Mouse (Mus musculus): Measurements from ENCODE around the gene Akap13.
"Not testable (repeated sequence)": the region's sequence is repeated elsewhere in the genome, so short reads cannot be mapped to it uniquely, and the experiment has no call there.

Gene Akap13

DNA sequence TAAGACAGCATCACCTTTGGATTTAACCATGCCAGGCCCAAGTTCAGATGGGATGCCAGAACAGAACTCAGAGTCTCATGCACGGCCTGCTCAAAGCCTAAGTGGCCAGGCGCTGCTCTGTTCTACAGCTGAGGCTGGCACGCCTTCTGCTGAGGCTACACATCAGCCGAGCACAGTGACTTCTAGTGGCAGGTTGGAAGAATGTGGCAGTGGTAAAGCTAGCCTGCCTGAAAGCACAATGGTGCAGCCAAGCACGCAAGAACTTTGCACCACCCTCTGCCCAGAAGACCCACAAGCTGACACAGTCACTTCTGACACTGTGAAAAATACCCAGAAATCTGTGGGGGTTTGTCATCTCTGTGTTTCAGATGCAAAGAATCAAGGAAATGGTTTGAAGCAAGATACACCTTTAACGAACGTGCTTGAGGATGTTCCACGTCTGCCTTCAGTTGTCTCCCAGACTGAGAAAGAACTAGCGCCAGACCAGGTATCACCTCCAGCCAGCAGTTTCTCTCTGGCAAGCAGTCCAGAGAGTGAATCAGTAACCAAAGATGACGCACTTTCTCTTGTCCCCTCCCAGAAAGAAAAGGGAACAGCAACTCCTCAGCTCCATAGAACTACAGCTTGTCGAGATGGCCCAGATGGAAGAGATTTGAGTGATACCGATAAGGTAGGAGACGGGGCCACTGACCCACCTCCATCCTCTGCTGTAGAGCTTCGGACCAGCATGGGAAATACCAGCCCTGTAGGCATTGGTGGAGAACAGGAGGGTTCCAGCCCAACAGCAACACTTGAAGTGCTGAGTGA, 154.3 kb downstream of the Akap13 start:
- no peak for DNase-seq

DNA sequence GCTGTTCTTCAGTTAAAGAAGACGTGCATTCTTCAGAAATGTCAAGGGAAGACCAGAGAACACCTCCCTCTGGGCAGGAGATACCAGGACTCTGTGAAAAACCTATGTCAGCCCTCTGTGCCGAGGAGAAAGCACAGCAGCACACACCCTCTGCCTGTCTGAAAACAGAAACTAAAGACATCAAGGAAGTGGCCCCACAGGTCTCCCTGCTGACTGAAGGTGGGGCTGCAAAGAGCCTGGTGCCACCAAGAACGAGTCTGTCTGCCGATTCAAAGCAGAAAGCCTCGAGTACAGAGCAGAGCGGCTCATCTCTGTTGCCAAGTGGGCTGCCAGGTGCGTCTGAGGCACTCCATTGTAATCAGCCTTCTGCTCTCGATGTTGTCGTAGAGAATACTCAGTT, 155.1 kb downstream of the Akap13 start:
- no peak for DNase-seq

DNA sequence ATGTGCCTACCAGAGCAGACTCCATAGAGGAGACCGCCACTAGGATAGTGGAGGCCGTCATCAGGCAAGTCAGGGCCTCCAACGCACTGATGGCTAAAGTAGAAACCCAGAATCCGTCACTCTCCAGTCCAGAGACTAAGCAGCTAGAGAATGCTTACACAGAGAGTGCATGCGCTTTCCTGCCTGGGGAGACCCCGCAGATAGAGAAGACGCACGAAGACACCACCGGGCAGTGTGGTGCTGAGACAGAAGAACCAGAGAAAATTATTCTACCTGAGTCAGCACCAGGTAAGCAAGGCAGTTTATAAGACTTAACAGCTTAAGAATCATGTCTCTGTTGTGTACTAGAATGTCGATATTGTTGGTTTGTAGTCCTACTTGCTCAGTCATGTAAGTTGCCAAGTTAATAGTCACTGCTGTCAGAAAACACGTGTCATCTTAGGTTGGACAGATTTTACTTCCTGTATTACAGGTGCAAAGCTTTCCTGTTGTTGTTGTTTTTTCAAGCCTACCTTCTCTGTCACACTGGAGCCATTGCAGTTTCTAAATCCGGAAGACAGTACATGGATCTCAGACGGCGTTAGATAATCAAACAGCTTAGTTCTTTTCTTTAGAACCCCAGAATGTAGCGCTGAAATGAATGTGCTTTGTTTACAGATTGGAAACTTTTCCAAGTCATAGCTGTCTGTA, 156.1 kb downstream of the Akap13 start:
- DNase-seq, result no peak

DNA sequence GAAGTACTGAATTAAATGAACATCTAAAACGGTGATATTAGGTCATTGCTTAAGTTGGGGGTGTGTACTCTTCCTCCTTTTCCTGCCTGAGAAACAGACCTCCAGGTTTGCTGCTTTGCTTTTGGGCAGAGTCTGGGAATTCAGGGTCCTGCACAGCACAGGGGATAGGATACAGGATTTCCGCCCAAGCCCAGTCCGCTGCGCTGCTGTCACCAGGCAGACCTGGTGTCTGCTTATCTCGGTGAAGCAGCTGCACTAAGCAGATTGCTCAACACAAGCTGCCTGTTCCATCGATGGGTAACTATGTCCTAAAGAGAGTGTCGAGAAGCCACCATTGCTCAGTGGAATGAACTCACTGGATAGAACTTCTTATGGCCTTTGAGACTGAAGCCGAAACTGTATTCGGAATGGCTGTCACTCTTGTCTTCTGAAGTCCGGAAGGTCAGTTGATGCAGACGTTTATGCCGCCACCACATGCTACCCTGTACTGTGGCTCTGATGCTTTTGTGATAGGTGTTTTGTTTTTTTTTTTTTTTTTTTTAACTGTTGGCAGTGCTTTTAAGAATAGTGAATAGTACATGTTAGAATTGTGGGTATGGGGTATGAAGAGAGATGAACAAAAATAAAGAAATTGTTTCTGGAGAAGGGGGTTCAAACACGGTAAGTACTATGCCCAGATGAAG, 156.8 kb downstream of the Akap13 start:
- DNase-seq, result no peak

DNA sequence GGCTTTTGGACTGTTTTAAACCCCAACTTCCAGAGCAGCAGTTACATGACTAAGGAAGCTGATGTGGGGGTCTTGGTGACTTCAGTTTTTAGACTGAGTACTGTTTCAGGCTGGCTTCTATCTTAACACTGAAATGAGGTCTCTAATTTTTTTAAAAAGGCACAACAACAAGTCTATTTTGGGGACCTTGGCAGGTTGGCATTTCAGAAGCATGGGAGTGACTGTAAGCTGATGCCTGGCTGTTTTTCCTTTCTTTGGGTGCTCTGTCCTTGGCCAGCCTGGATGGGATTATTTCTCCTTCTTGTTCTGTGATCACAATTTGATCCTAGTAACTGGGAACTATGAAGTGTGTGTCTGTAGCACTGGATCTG, 157.3 kb downstream of the Akap13 start:
- DNase-seq, result no peak

DNA sequence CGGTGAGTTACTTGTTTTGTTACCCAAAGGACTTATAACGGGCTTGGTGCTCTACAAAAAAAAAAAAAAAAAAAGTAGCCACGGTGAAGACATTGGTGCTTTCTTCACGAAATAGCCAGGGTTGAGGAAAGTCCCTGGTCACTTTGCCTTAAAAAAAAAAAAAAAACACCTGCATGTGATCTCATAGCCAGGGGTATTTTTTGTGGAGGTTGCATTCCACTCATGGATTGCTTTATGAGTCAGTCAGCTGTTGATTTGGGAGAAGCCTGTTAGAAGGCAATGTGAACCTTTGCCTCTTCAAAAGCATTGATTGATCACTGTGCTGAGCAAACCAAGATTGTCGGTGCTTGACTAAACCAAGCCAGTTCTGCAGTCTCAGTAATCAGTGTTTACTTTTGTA, 157.9 kb downstream of the Akap13 start:
- no peak for DNase-seq

DNA sequence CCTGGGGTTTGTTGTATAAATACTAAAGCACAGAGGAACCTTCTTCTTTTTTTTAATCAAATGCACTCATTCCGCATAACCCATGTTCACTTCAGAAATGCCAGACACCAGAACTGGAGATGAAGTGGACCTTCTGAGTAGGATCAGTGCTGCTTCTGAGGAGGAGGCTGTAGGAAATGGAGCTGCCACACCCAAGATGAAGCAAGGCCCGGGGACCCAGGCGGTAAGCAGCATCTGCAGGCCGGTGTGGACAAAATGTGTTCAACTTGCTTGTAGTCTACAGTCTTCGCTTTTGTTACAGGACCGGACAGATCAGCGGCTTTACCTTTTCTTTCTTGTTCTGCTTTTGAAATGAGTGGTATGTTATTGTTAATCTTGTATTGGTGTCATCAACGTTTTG, 159.5 kb downstream of the Akap13 start:
- no peak for DNase-seq

DNA sequence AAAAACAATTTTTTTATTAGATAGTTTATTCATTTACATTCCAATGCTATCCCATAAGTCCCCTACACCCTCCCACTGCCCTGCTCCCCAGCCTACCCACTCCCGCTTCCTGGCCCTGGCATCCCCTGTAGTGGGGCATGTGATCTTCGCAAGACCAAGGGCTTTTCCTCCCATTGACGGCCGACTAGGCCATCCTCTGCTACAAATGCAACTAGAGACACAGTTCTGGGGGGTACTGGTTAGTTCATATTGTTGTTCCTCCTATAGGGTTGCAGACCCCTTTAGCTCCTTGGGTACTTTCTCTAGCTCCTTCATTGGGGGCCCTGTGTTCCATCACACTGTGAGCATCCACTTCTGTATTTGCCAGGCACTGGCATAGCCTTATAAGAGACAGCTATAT, 161.9 kb downstream of the Akap13 start:
- not testable (repeated sequence) for DNase-seq

DNA sequence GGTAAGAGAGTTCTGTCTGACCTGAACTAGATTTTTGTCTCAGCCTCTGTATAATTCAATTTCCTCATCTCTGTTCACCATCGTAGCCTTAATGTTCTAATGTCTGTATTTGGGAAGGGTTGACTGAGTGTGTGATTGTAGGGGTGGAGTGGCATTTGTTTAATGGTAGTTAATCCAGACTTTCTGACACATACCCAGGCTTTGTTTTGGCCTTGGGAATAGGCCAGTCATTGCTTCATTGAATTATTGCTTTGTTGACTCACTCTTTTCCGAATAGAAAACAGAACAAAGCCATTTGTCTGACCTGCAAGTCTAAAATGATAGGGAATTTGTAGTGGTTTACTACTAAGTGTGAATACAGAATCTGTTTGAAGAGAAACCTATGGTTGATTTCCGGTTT, 163.4 kb downstream of the Akap13 start:
- no peak for DNase-seq

DNA sequence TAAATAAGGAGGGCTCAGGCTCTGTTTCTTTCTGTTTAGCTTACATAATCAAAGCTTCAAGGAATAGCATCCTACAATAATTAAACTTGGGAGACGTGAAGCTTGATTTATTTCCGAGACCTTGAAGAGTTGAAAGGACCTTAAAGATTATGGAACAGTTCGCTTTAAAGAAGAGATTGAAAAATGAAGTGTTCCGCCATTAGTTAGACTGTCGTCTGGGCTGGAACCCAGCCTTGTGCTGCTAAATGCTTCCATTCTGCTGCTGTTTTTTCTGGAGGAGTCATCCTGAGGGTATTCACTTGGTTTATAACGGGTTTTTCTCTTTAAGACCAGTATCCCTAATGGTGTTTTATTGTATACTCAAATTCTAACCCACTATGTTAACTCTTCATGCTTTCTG, 164.5 kb downstream of the Akap13 start:
- no peak for DNase-seq

DNA sequence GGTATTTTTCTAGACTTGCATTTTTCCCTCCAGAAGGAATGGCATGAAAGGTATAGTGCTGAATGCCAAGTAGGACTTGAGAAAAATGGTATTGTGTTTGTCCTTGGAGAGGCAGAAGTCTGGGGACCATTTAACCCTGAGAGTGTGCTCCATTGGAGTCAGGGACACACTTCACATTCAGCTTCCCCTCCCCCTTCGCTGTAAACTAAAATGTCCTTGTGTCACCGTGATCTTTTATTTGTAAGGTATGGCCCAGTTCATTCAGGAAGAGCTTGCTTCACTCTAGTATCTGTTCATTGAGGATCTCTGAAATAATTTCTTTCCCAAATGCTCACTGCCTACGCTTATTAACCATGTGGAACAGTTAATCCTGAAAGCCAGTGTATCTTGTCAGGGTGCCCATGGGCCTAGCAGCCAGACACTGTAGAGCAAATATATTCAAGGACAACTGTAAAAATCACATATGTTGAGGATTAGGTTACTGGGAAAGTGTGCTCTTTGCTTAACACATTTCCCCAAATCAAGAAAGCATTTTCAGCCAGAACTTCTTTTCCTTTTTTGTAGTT, 165.1 kb downstream of the Akap13 start:
- DNase-seq, result no peak

DNA sequence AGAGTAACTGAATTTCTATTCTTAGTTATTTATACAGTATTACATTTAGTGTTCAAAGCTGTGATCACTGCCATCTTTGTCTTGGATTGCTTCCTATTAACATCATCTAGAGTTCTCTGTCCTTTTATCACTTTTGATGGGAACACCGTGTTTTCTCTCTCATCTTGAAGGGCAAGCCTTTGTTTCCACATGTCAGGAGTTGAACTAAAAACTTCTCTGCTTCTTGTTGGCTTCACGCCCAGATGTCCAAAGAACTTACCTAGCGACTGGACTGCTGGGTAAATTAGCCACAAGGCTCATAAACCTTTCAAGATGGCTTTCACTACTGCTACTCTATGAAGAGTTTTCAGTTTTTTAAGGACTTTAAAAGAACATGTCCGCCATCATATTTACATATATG, 165.6 kb downstream of the Akap13 start:
- no peak for DNase-seq

DNA sequence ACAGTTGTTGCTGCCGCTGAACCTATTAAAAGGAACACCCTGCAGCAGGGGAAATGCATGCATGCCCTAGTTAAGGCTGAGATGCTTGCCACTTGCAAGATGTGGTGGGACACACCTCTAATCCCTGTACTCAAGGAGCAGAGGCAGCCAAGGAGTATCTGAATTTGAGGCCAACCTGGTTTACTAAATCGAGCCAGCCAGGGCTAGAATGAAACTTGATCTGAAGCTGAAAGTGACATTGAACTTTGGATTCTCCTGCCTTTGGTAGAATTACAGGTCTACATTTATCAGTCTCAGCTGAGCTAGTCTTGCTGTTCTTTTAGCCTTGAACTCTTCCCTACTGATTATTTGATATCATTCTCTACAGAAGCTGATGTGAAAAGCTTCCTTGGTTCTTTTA, 172.5 kb downstream of the Akap13 start:
- DNase-seq, result no peak

DNA sequence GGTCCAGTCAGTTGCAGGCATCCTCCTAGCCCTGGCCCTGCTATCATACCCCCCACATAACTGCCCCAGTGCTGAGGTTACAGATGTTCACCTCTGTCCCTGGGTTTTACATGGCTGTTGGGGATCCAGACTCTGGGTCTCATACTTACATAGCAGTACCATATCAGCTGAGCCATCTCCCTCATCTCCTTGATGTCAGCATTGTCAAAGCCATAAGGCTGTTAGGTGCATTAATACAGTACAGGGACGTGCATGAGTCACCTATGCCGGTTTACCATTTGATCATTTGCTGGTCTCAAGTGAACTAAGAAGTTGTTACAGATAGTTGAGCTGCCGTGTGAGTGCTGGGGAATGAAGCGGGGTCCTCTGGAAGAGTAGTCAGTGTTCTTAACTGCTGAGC, 174.3 kb downstream of the Akap13 start:
- no peak for DNase-seq

DNA sequence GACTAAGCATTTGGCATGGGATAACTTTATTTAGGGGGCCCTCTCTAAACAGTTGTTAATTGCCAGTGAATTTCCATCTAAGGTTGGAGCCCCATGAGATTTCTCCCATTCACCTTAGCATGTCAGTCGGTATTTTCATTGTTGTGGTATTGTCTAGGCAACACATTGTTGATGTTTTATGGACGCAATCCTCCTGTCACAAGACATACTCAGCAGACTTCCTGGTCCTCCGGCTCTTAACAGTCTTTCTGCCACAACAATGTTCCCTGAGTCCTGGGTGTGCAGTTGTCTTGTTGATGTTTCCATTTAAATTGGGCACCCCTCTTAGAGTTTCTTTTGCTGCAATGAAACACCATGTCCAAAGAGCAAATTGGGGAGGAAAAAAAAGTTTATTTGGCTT, 177.6 kb downstream of the Akap13 start:
- DNase-seq, result no peak

DNA sequence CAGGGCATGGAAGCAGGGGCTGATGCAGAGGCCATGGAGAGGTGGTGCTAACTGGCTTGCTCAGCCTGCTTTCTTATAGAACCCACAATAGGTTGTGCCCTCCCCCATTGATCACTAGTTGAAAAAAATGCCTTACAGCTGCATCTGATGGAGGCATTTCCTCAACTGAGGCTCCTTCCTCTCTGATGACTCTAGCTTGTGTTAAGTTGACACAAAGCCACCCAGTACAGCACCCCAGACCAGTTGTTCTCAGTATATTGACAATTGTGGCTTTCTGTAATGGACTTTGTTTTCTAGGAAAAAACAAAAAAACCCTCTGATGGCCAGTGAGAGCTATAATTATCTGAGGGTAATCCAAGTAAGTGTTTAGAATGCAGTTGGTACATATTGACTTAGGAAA, 178.1 kb downstream of the Akap13 start:
- no peak for DNase-seq

DNA sequence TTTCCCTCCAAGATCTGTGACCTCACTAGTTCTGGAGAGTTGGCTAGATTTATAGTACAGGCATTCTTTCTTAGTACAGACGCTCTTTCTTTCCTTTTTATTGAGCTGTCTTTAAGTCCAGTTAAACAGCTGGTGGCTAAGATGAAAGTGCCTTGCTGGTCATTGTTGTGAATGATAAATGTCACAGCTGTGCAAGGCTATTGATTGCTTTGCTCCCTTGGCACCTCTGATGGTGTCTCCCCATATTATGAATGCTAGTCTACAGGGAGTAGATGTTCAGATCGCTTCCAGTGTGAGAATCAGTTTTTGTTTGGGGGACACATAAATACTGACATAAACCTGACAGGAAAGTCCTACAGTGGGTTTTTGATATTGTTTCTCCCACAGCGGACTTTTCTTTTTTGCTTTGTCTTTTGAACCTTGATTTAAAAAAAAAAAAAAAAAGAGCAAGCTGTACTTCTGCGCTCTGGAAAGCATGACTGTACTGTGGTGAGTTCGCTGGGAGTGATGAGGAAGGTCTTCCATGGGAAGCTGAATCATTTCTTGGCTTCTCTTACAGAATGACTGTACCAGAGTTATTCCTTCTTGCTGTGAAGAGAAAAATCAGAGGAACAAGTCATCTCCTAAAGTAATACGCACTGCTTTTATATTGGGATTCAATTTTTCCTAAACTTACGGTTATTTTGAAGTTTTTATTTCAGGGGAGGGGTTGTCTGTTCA, 178.6 kb downstream of the Akap13 start:
- DNase-seq, result no peak

DNA sequence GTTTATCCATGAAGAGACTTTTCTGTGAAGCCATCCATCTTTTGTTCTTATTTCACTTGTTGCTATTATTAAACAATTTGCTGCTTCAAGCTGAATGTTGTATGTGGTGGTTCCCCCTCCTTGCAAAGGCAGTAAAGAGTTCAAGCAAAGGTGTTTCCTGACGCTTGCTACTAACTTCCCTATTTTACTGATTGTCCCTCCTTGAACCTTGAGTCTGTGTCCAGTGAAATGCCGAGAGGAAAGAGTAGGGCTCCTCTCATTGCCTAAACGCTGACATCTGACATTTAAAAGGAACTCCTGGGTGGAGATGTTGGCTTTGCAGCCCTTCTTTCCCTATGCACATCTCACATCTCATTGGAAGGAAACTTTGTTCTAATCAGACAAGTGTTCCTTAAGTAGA, 183.4 kb downstream of the Akap13 start:
- DNase-seq, result no peak

DNA sequence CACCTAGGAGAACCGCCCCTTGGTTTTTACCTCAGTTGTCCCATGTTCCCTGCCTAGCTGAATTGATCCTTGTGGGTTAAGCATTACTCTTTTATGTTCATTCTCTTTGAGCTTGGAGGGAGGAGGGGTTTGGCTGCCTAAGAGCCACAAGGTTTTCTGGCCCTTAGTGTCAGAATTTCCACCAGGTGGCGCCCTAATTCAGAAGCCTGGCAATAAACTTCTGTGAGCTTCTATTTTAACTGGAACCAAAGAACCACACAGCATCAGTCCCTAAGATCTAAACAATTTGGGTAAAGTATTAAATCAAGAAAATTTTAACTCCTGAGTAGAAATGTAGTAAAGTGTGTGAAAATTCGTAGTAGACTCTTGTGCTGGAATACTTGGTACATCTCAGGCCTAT, 184.2 kb downstream of the Akap13 start:
- DNase-seq, result peak; percentile 24

DNA sequence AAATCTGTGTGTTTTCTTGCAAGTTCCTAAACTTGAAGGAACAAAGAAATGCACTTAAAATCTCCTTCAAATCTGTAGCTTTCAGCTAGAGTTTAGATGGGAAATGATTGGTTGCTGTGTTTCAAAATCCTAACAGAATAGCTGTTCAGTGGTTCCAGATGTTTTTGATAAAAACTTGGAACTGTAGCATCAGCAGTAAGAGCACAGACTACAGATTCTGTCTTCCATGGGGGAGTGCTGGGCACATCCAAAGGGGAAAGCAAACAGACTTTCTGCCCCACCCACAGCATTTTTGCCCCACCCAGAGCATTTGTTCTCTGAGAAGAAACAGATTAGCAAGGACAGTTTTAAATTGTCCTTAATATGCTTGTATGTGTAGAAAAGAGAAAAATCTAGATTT, 184.7 kb downstream of the Akap13 start:
- no peak for DNase-seq

DNA sequence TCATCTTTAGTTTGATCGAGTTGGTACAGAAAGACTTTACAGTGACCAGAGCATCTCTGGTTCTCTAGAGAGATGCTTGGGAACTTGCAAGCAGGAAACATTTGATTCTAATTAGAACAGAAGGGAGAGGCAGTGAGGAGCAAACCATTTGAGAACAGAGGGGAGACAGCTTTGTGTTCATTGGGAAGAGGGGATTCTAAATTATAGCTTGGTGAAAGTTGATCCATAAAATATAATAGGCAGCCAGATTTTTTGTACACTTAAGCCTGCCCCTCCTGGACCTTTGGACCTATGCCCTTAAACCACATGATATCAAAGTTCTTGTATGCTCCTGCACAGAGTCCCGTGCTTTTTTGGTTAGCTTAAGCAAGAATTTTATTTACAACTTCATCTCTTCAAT, 185.3 kb downstream of the Akap13 start:
- no peak for DNase-seq

DNA sequence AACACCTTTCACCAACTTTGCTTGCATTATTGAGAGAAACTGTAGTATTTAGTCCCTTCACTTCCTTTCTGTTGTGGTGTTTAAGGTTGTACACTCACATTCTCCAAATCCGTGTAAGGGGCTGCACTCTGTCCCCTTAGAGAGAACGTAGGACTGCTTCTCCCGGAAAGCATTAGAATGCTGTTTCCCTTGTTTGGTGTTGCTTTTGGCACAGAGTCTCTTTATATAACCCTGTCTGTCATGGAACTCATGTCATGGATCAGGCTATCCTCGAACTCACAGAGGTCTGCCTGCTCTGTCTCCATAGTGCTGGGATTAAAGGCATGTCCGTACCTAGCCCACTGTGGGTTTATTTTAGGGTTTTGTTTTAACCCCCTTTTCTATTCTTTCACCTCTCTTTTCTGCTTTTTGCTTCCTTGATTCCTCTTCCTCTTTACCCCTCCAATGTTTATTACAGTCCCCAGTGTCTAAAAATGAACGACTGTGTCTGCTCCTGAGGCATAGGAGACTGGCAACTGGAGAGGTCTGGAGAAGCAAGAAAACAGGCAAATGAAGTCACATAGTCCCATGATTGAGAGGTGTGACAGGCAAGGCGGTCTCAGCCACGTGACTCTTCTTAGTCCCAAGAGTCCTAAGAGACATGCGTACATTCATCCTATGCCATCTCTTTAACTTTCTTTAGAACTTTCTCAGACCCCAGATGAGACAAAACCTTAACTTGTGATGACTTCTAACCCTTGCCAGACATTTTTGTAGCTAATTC, 186.3 kb downstream of the Akap13 start:
- no peak for DNase-seq
